Mouse (Mus musculus) liver, postnatal 0 days (tissue): ENCODE results near the gene Tmem243.

ENCODE experiments used
- CTCF ChIP-seq: sonication (generic); IDR thresholded peaks from 2 replicates; pipeline ENCODE4 v1.5.1; 2016; ENCODE audit warnings: antibody characterized with exemption, low read depth
- EP300 ChIP-seq: IDR thresholded peaks from 2 replicates; pipeline ENCODE4 v1.6.1; 2016; ENCODE audit warnings: antibody characterized with exemption, low read depth, mild to moderate bottlenecking

DNA sequence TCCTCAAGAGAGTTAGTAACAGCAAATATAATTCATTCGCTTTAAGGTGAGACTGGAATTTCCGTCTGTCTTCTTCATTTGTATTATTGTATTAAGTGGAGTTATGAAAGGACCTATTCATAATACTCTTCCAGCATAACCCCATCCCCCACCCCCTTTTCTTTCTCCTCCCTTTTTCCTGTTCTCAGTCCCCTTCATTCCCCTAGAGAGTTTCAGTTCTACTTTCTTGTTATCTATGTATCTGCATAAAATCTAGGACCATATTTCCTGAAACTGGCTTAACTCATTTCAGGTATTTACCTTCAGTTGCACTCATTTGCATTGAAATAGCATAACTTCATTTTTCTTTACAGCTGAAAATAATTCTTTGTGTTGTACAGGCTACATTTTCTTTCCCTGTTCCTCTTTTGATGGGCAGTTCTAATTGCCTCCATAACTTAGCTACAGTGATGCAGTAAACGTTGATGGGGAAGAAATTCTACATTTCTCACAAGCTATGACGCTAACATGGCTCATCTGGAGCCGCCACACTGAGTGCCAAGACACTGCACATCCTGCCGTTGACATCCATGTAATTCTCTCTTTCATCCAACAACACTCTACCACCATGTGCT, 9.9 kb upstream of the Tmem243 start:
- TF ChIP-seq CTCF (no peak), EP300 (no peak)
